Mouse (Mus musculus) megakaryocyte, adult 5-6 weeks (primary cell): ENCODE measurements around the gene Zbtb4. TPM values are rescaled to one million over a fixed set of nuclear protein-coding genes. Genes with fewer than 3 reads are reported as not detected.

ENCODE experiments used
- ATAC-seq: 2 replicates; pipeline ENCODE4 v1.8.0; 2016; ENCODE audit warnings: mild to moderate bottlenecking, inconsistent platforms; ENCODE audit not compliant: poor library complexity, severe bottlenecking
- total RNA-seq, 2 experiments: library from RNA; stranded (forward) in 1 of 2; stranded (reverse) in 1 of 2; fragments of 153-499, 151-499 nt in 1 of 2; fragments of 221-1000, 200-1000 nt in 1 of 2; gene quantifications; 2 replicates each; pipeline versions ENCODE4 v1.2.3 to v1.2.4; 2015 to 2017

Zbtb4 gene
- total RNA-seq, 2 experiments from 2014 or later: 1.4 to 2.6 TPM

GRCm38 (mm10) chr11:69761868-69762267 lies 3.8 kb upstream of the Zbtb4 start, which contains the start of gene Slc35g3:
Gene Slc35g3, minus strand, starts transcription at chr11:69761968.
- ATAC-seq: no peak

DNA sequence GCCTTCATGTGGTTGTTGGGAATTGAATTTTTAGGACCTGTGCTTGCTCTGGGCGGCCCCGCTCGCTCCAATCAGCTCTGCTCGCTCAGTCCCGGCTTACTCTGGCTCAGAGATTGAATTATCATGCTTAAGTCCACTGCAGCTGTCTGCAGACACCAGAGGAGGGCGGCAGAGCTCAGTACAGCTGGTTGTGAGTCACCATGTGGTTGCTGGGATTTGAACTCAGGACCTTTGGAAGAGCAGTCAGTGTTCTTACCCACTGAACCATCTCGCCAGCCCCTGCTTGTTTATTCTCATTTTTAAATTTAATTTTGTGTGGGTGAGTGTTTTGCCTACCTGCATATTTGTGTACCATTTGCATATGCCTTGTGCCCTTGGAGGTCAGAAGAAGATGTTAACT lies 2.2 kb upstream of the Zbtb4 start:
- ATAC-seq: no peak

DNA sequence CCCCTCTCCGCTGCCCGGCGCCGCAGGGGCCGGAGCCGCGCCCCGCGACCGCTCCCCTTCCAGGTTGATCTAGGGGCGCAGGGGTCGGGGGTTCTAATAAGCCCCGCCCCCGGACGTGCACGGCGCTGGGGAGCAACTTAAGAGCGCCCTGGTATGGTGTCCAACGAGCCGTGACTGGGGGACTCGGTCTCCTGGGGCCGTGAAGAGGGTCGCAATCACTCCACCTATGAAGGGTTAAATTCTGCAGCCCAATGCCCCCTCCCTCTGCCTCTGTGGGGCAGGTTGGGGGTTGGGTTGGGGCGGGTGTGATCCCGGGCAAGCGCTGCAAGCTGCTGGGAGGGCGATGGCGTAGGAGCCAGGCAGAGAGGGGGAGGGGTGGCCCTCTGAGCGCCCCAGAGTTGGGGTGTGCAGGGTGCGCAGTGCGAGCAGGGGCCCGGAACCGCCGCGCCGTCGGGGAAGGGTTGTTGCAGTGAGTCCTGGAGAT lies 456 bp downstream of the Zbtb4 start:
- ATAC-seq: peak; percentile 60

- ATAC-seq: no peak
These were observed 1.3 kb downstream of the Zbtb4 start for GRCm38 (mm10) chr11:69766872-69767624.

DNA sequence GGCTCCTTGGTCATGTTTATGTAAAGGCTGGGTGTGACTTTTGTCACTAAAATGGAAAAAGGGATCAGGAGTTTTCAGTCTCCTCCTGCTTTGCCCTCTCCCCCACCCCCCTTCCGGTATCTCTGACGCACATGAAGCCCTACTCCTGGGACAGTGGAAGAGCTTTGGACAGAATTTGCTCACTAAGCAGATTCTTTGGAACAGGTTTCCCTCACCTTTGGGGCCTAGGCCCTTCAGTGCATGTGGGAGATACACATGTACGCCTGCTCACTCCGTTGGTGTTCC lies 1.9 kb downstream of the Zbtb4 start:
- ATAC-seq: no peak

DNA sequence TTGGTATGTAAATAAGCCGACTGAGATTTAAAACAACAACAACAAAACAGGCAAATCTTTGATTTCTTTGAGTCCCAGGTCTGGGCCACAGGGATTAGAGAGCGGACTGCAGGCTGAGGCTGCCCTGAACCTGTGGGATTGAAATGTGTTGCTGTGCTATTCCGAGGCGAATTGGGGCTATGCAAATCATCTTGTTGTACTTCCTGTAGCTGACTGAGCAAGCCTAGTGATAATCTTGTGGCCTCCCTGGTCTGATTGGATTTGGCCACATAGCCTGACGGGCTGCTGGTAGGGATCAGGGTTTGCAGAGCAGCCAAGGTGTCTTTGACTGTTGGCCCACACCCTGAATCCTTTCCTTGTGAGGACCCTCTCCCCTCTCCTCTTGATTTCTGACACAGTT lies 9.2 kb downstream of the Zbtb4 start:
- ATAC-seq: no peak

DNA sequence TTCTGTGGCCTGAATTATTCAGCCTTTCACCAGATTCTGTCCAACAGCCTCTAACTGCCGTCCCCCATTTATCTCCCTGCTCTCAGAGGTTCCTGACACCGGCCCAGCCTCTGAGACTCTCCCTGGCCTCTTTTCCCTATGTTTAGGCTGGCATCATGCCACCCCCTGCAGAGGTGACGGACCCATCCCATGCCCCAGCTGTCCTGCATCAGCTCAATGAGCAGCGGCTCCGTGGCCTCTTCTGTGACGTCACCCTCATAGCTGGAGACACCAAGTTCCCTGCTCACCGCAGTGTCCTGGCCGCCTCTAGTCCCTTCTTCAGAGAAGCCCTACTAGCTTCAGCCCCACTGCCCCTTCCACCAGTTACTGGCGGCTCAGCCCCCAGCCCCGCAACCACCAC lies 10.0 kb downstream of the Zbtb4 start:
- ATAC-seq: no peak

- ATAC-seq: no peak
These were observed 10.8 kb downstream of the Zbtb4 start for GRCm38 (mm10) chr11:69776488-69776887.

- peak; percentile 40 for ATAC-seq
These were observed 12.0 kb downstream of the Zbtb4 start for GRCm38 (mm10) chr11:69777504-69778257.

DNA sequence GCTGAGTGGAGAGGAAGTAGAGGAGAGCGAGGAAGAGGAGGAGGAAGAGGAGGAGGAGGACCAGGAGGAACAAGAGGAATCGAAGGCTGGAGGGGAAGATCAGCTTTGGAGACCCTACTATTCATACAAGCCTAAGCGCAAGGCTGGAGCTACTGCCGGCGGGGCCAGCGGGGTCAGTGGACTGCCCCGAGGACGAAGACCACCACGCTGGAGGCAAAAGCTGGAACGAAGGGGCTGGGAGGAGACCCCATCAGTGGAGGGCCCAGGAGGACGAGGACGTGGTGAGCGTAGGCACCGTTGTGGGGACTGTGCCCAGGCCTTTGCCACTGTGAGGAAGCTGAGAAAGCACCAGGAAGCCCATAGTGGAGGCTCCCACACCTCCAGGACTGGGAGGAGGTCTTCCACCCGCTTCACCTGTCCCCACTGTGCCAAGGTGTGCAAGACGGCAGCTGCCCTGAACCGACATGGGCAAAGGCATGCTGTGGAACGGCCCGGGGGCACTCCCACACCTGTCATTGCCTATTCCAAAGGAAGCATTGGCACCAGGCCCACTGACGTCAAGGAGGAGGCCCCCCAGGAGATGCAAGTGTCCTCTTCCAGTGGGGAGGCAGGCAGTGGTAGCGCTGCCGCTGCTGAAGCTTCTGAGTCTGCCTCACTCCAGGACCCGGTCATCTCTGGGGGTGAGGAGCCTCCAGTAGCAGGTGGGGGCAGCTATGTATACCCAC lies 12.7 kb downstream of the Zbtb4 start:
- no peak for ATAC-seq

- no peak for ATAC-seq
These were observed 13.3 kb downstream of the Zbtb4 start for GRCm38 (mm10) chr11:69778985-69779384.

DNA sequence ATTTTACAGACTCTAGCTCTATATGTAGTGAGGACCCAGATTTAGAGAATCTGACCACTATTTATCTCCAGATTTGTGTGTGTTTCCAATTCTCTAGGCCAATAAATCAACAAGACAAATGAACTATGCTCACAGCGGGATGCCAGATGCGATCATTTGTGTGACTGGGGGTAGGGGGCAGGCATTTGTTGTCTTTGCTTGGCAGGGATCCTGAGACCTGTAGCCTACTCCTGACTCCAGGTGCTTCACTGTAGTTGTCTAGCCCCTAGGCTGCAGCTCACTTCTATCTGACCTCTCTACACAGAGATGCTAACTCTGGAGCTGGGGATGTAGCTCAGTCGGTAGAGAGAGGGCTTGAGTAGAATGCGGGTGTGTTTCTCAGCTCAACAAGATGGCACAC lies 16.1 kb downstream of the Zbtb4 start:
- no peak for ATAC-seq

GRCm38 (mm10) chr11:69784793-69785272 lies 19.1 kb downstream of the Zbtb4 start:
- ATAC-seq: peak; percentile 77

GRCm38 (mm10) chr11:69787306-69787705 lies 21.6 kb downstream of the Zbtb4 start:
- no peak for ATAC-seq

- ATAC-seq: no peak
These were observed 23.7 kb downstream of the Zbtb4 start for GRCm38 (mm10) chr11:69789431-69789830.

DNA sequence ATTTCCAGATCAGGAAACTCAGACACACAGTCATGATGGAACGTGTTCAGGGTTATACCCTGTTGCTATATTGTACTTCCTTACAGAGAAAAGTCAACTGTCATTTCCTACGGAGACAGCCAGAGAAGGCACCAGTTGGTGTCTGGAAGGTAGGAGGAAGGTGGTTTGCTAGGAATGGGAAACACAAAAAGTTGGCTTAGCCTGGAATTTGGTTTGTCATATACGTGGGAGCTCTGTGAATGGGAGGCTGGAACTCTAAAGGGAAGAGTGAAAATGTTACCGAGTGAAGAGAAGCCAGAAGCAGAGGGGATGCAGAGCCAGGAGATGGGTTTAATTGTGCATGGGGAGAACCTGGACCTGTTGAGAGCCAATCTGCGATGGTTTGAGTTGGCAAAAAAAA lies 25.7 kb downstream of the Zbtb4 start:
- ATAC-seq: no peak

GRCm38 (mm10) chr11:69793429-69793828 lies 27.7 kb downstream of the Zbtb4 start:
- ATAC-seq: no peak

GRCm38 (mm10) chr11:69795168-69795982 lies 29.7 kb downstream of the Zbtb4 start, which contains the start of gene Chrnb1:
Gene Chrnb1, minus strand, starts transcription at chr11:69795943.
- ATAC-seq: peak; percentile 98

- no peak for ATAC-seq
These were observed 30.3 kb downstream of the Zbtb4 start for GRCm38 (mm10) chr11:69795983-69796435.

DNA sequence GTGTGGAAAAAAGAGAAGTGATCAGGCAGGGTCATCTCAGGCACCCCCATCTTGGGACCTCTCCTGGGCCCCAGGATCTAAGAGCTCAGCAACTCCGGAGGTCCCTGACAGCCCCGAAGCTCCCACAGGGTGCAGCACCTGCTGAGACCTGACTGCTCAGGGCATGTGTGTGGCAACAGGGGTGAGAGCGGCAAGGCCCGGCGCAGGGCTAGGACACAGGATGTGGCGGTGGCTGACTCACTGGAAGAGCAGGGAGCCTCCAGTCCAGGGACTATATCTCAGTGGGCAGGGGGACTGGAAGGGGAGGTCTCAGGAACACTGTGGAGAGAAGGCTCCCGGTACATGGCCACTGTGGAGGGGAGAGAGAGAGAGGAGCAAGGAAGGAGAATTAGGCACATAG lies 32.2 kb downstream of the Zbtb4 start:
- no peak for ATAC-seq
